Mouse (Mus musculus): Measurements from ENCODE around the gene H2afb1.
"Not testable (repeated sequence)": the region's sequence is repeated elsewhere in the genome, so short reads cannot be mapped to it uniquely, and the experiment has no call there.

The H2afb1 gene

DNA sequence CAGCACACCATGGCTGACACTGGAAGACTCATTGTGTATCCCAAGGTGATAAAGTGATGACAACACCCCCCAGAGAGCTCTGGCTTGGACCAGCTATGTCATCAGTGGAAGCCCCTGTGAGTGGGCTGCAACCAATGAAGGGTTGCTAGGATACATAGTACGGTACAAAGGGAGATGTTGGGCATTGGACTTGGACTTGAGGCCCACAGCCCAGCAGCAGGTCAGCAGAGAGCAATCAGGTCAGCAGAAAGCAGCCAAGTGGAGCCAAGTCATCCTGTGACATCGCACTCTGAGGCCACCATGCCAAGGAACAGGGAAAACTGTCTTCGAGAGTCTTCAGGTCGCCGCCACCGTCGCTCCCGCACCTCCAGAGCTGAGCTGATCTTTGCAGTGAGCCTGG, at the start of gene H2afb1:
Gene H2afb1, plus strand, starts transcription at position 301 of the 400 bp plus-strand sequence.
- not testable (repeated sequence) for DNase-seq

DNA sequence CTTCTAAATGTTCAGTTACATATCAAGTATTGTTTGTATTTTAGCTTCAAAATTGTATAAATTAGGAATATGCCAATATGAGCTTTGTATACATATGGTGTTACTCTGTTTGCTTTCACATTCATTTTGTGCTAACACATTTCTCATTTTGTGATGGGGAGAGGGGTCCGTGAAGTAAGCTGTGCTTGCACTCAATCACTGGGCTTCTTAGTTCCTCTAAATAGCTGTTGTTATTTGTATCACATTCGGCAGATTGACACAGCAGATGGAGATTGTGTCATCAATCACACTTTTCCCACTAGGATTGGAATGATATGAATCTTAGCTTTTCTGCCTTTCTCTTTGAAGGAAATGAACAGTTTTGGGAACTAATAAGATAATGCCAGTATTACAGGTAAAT, 21.5 kb downstream of the H2afb1 start:
- no peak for DNase-seq
